Mouse (Mus musculus) thymus, adult 2 months (tissue): ENCODE results near the gene Myo18a. TPM values are rescaled to one million over a fixed set of nuclear protein-coding genes. Genes with fewer than 3 reads are reported as not detected.

Experiments used
- DNase-seq: peaks from one replicate; pipeline ENCODE4 v3.0.0; 2021
- H3K27ac ChIP-seq: fragments of 200-500 bp; 2 replicates; pipeline ENCODE4 v1.5.1; 2012; ENCODE audit warnings: low read length, control low read depth; ENCODE audit not compliant: control insufficient read depth, insufficient read depth
- H3K27me3 ChIP-seq: fragments of 200-500 bp; 2 replicates; pipeline ENCODE4 v1.6.1; 2012; ENCODE audit warnings: mild to moderate bottlenecking, low read length, moderate library complexity, mixed read lengths; ENCODE audit not compliant: control insufficient read depth, insufficient read depth
- H3K36me3 ChIP-seq: fragments of 200-500 bp; 2 replicates; pipeline ENCODE4 v1.6.1; 2012; ENCODE audit warnings: mild to moderate bottlenecking, low read length, moderate library complexity; ENCODE audit not compliant: control insufficient read depth, insufficient read depth
- H3K4me1 ChIP-seq: fragments of 200-500 bp; replicated peaks from 2 replicates; pipeline ENCODE4 v1.6.1; 2012; ENCODE audit warnings: low read length; ENCODE audit not compliant: control insufficient read depth, insufficient read depth
- H3K4me3 ChIP-seq: fragments of 200-500 bp; 2 replicates; pipeline ENCODE4 v1.5.1; 2012; ENCODE audit warnings: mild to moderate bottlenecking, low read length, control low read depth, moderate library complexity; ENCODE audit not compliant: control insufficient read depth, insufficient read depth
- CTCF ChIP-seq: fragments of 200-500 bp; IDR thresholded peaks from 2 replicates; pipeline ENCODE4 v1.5.1; 2012; ENCODE audit warnings: mild to moderate bottlenecking, control low read depth, low read length, moderate library complexity, borderline replicate concordance; ENCODE audit not compliant: control insufficient read depth, poor library complexity, insufficient read depth; ENCODE audit errors: extremely low read depth
- POLR2A ChIP-seq: fragments of 200-500 bp; IDR thresholded peaks from 2 replicates; pipeline ENCODE4 v1.6.1; 2012; ENCODE audit warnings: mild to moderate bottlenecking, low read length, control low read depth, moderate library complexity; ENCODE audit not compliant: control insufficient read depth, poor library complexity, insufficient read depth; ENCODE audit errors: extremely low read depth
- WGBS: fragments of 180-500 bp; shearing (Covaris S2); methylation state at CpG from one replicate; pipeline ENCODE4 v1.1.7; 2018; 5-methylcytosine and 5-hydroxymethylcytosine counted together
- polyA plus RNA-seq: library from polyadenylated mRNA; depleted of rRNA; stranded (reverse); fragments of >200 nt; gene quantifications from 2 replicates; pipeline ENCODE4 v1.2.3, GENCODE M21; 2012

The Myo18a gene
- polyA plus RNA-seq, 1 experiment = 105 TPM

GRCm38 (mm10) chr11:77802341-77802865 is 39.4 kb downstream of the Myo18a start:
- no peaks in the 10 kb centered on the region for H3K27me3 ChIP-seq
- H3K36me3 ChIP-seq = no peaks in the 10 kb centered on the region
- TF ChIP-seq CTCF (peak; percentile 54; the same call in 1 of the 2 replicates), POLR2A (peak; percentile 65; the same call in 1 of the 2 replicates)
- H3K27ac ChIP-seq = peak overlapping the region; percentile 96
- DNase-seq = peak; percentile 84
- peak overlapping the region; percentile 67 for H3K4me3 ChIP-seq
- 8% methylated on average over 9 of the region's 9 CpGs for WGBS
- peaks cover 47% of the 10 kb centered on the region for H3K4me1 ChIP-seq

DNA sequence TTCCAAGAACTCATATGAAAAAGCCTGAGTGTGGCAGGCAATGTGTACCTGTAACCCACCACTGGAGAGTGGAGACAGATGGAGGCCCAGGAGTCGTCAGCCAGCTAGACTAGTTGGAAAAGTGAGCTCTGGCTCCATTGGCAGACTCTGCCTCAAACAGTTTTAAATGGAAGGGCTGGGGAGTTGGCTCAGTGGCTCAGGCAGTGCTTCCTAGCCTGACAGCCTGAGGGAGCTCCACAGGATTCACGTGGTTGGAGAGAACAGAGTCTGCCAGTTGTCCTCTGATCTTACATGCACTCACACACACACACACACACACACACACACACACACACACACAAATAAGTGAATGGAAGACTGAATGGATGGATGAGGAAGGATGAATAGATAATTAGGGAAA is 43.2 kb downstream of the Myo18a start:
- Histone ChIP-seq H3K4me1 (peaks cover 33% of the 10 kb centered on the region), H3K36me3 (no peaks in the 10 kb centered on the region), H3K27ac (no peak overlapping the region), H3K4me3 (no peak overlapping the region), H3K27me3 (no peaks in the 10 kb centered on the region; the same call in 1 of the 2 replicates)
- DNase-seq = no peak
- TF ChIP-seq CTCF (no peak), POLR2A (no peak)
- WGBS = 72% methylated on average over 2 of the region's 2 CpGs

- no peak overlapping the region for H3K4me3 ChIP-seq
- TF ChIP-seq CTCF (no peak), POLR2A (no peak)
- peaks cover 29% of the 10 kb centered on the region for H3K4me1 ChIP-seq
- 95% methylated on average over 6 of the region's 6 CpGs for WGBS
- no peaks in the 10 kb centered on the region; the same call in 1 of the 2 replicates for H3K27me3 ChIP-seq
- H3K27ac ChIP-seq = no peak overlapping the region
- no peaks in the 10 kb centered on the region for H3K36me3 ChIP-seq
- no peak for DNase-seq
These were observed 43.8 kb downstream of the Myo18a start for GRCm38 (mm10) chr11:77806855-77807254.

GRCm38 (mm10) chr11:77808051-77808465 is 45.0 kb downstream of the Myo18a start:
- no peaks in the 10 kb centered on the region; the same call in 1 of the 2 replicates for H3K27me3 ChIP-seq
- DNase-seq = no peak
- no peak overlapping the region for H3K4me3 ChIP-seq
- H3K36me3 ChIP-seq = peaks cover 7% of the 10 kb centered on the region; the same call in 1 of the 2 replicates
- H3K4me1 ChIP-seq = peaks cover 18% of the 10 kb centered on the region
- 89% methylated on average over 5 of the region's 5 CpGs for WGBS
- H3K27ac ChIP-seq = no peak overlapping the region
- TF ChIP-seq POLR2A (no peak), CTCF (no peak)

GRCm38 (mm10) chr11:77809215-77809614 is 46.2 kb downstream of the Myo18a start:
- no peak for TF ChIP-seq POLR2A
- TF ChIP-seq CTCF = no peak
- H3K27ac ChIP-seq = no peak overlapping the region
- no peak overlapping the region for H3K4me3 ChIP-seq
- DNase-seq = no peak
- H3K4me1 ChIP-seq = peaks cover 10% of the 10 kb centered on the region
- no peaks in the 10 kb centered on the region; the same call in 1 of the 2 replicates for H3K27me3 ChIP-seq
- peaks cover 7% of the 10 kb centered on the region; the same call in 1 of the 2 replicates for H3K36me3 ChIP-seq
- WGBS = 97% methylated on average over 4 of the region's 4 CpGs

DNA sequence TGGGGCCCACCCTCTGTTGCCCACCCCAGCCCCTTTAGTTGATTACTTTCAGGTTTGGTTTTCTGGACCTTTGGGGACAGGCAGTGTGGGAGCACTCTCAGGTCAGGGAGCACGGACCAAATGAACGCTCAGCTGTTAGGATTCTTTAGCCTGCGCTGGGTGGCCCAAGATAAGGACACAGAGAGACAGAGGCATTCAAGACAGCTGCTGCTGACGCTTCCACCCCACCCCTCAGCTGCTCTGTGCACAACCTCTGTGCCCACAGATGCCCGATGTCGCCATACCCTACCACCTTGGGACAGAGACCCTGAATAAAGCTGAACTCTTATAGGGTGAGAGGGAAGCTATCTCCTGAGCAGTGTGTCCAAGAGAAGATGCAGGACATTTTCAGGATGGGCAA is 47.0 kb downstream of the Myo18a start:
- peaks cover 4% of the 10 kb centered on the region for H3K4me1 ChIP-seq
- H3K27me3 ChIP-seq = no peaks in the 10 kb centered on the region; the same call in 1 of the 2 replicates
- TF ChIP-seq CTCF = no peak
- no peak for TF ChIP-seq POLR2A
- 97% methylated on average over 6 of the region's 6 CpGs for WGBS
- no peak for DNase-seq
- H3K4me3 ChIP-seq = no peak overlapping the region
- H3K36me3 ChIP-seq = peaks cover 7% of the 10 kb centered on the region; the same call in 1 of the 2 replicates
- no peak overlapping the region for H3K27ac ChIP-seq

- H3K4me1 ChIP-seq = no peaks in the 10 kb centered on the region
- TF ChIP-seq CTCF (no peak), POLR2A (no peak)
- H3K27ac ChIP-seq = no peak overlapping the region
- peaks cover 22% of the 10 kb centered on the region for H3K36me3 ChIP-seq
- no peak overlapping the region for H3K4me3 ChIP-seq
- 89% methylated on average over 2 of the region's 2 CpGs for WGBS
- DNase-seq = no peak
- no peaks in the 10 kb centered on the region; the same call in 1 of the 2 replicates for H3K27me3 ChIP-seq
These were observed 50.9 kb downstream of the Myo18a start for GRCm38 (mm10) chr11:77813969-77814368.

DNA sequence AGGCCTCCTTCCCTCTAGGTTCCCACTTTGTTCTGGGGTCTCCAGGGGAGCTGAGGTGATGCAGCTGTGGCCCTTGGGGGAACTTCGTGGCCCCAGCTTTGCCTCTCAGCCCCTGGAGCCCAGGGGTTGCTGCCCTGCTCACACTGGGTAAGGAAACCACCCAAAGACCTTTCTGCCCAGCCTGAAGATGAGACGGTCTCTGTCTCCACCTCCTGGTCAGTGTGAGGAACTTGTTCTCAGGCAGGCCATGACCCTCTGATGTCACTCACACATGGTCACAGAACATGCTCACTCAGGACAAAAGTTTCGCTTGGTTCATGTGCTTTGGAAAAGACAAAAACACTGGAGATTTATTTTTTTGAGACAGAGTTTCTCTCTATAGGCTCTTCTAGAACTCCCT is 53.0 kb downstream of the Myo18a start:
- Histone ChIP-seq H3K36me3 (peaks cover 31% of the 10 kb centered on the region), H3K4me3 (no peak overlapping the region), H3K4me1 (no peaks in the 10 kb centered on the region), H3K27me3 (no peaks in the 10 kb centered on the region), H3K27ac (no peak overlapping the region)
- WGBS = 23% methylated on average over 3 of the region's 3 CpGs
- TF ChIP-seq CTCF (peak; percentile 72; the same call in 1 of the 2 replicates), POLR2A (no peak)
- DNase-seq = peak; percentile 82
